In the genomic region with DNA sequence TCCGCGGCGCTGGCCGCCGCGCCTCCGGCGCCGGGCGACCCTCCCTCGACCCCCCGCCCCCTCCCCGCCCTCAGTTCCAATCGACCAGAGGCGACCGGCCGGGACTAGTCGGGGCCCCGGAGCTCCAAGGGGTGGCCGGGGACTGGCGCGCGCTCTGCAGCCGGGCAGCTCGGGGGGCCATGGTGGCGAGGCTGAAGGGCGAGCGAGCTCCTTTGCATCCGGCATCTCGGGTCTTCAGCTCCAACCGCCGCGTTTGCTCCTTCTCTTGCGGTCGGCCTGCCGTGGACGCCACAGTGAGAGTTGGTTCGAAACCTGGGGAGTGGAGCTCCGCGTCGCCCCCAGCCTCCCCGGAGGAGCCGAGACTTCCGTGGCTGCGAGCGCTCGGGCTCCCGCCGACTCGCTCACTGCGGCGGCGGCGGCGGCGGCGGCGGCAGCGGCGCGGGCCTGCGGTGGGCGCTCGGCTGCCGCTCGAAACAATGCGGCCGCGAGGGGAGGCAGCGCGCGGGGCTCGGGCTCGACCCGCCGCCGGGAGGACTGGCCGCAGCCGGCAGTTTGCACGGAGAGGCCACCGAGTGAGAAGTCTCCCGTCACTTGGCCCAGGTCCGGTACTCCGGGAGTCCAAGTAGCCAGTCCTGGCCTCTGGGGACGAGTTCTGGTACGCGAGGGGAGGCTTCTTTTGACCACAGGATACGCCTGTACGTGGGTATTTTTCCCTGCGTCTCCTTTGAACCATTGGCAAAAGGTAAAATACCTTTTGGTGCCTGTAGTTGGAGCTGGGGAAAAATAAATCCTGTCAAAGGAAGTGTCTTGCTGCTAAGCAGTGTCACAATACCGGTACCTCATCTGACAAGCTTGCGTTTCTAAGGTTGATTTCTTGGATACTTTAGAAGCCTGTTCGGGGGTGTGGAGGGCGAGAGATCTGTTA, we compare ENCODE assay signal across 8 mouse cellular contexts. TPM values are rescaled to one million over a fixed set of nuclear protein-coding genes. Genes with fewer than 3 reads are reported as not detected.
DNase-seq lines count a peak whose midpoint lies in the region; ATAC-seq and TF ChIP-seq lines count a peak whose summit lies in the region.

No protein-coding gene starts in this region.

- no peak for TF ChIP-seq EP300 in heart, postnatal 0 days (IDR thresholded peaks at IDR 0.05; ENCODE audit: low read depth)

- H3K9me3 ChIP-seq in forebrain, embryonic 13.5 days (replicated peaks): no peaks in the 10 kb centered on the region
- H3K9me3 ChIP-seq in heart, postnatal 0 days (replicated peaks; ENCODE audit: control insufficient read depth, low read length): no peaks in the 10 kb centered on the region
- no peaks in the 10 kb centered on the region for H3K9me3 ChIP-seq in lung, embryonic 16.5 days (ENCODE audit: control insufficient read depth, low read length)

- peak; percentile 42 for DNase-seq in ES-CJ7 (ENCODE audit: low read depth, low spot score)
- peak; percentile 8 for DNase-seq in c-Kit-positive CD71-negative TER-119-negative erythroid progenitor cells, embryonic 14.5 days (ENCODE audit: low read depth)
- DNase-seq in heart, postnatal 0 days (ENCODE audit: low spot score): peak; percentile 39
- DNase-seq in layer of hippocampus, adult 2 months (ENCODE audit: low spot score in 2 of 2): peak; percentile 25 to 48
- DNase-seq in retina, postnatal 1 day: peak; percentile 76

- H3K4me3 ChIP-seq in forebrain, embryonic 13.5 days: peak overlapping the region; percentile 80
- peak overlapping the region; percentile 79 for H3K4me3 ChIP-seq in heart, postnatal 0 days (ENCODE audit: low read depth, low read length)
- H3K4me3 ChIP-seq in layer of hippocampus, adult 2 months: peak overlapping the region; percentile 60
- peak overlapping the region; percentile 87 for H3K4me3 ChIP-seq in lung, embryonic 16.5 days (ENCODE audit: low read length)

- H3K27ac ChIP-seq in forebrain, embryonic 13.5 days: peak overlapping the region; percentile 96
- H3K27ac ChIP-seq in heart, postnatal 0 days (ENCODE audit: low read depth): peak overlapping the region; percentile 75
- peak overlapping the region; percentile 93 for H3K27ac ChIP-seq in layer of hippocampus, adult 2 months
- H3K27ac ChIP-seq in lung, embryonic 16.5 days (ENCODE audit: low read length): peak overlapping the region; percentile 88

- H3K9ac ChIP-seq in forebrain, embryonic 13.5 days: peak overlapping the region; percentile 80
- H3K9ac ChIP-seq in heart, postnatal 0 days (replicated peaks; ENCODE audit: low read depth, low read length): peak overlapping the region; percentile 72
- peak overlapping the region; percentile 88 for H3K9ac ChIP-seq in lung, embryonic 16.5 days (ENCODE audit: low read length)

- peak overlapping the region; percentile 77 for H3K4me2 ChIP-seq in forebrain, embryonic 13.5 days
- peak overlapping the region; percentile 86 for H3K4me2 ChIP-seq in heart, postnatal 0 days (ENCODE audit: low read depth, low read length)
- H3K4me2 ChIP-seq in lung, embryonic 16.5 days (ENCODE audit: low read depth, low read length): peak overlapping the region; percentile 79

- no peaks in the 10 kb centered on the region for H3K36me3 ChIP-seq in forebrain, embryonic 13.5 days (ENCODE audit: poor library complexity, severe bottlenecking)
- no peaks in the 10 kb centered on the region for H3K36me3 ChIP-seq in heart, postnatal 0 days (replicated peaks; ENCODE audit: control insufficient read depth, insufficient read depth, low read length)
- no peaks in the 10 kb centered on the region for H3K36me3 ChIP-seq in lung, embryonic 16.5 days (ENCODE audit: control insufficient read depth, insufficient read depth, low read length)

- WGBS in forebrain, embryonic 13.5 days: under 1% methylated on average over 57 of the region's 94 CpGs
- WGBS in heart, postnatal 0 days: under 1% methylated on average over 79 of the region's 94 CpGs
- WGBS in lung, embryonic 16.5 days: under 1% methylated on average over 84 of the region's 94 CpGs

- no peak for TF ChIP-seq CTCF in heart, postnatal 0 days (IDR thresholded peaks at IDR 0.05; ENCODE audit: low read depth)
- peak; percentile 35 for TF ChIP-seq CTCF in layer of hippocampus, adult 2 months (conservative IDR thresholded peaks at IDR 0.05)

- H3K4me1 ChIP-seq in forebrain, embryonic 13.5 days: 0 out of 2 replicates have a peak, but pooled peaks cover 6% of the 10 kb centered on the region
- H3K4me1 ChIP-seq in heart, postnatal 0 days (ENCODE audit: control insufficient read depth, insufficient read depth): no peaks in the 10 kb centered on the region
- no peaks in the 10 kb centered on the region for H3K4me1 ChIP-seq in lung, embryonic 16.5 days (replicated peaks; ENCODE audit: control insufficient read depth, insufficient read depth, low read length)

- no peaks in the 10 kb centered on the region for H3K27me3 ChIP-seq in forebrain, embryonic 13.5 days
- no peaks in the 10 kb centered on the region for H3K27me3 ChIP-seq in heart, postnatal 0 days (ENCODE audit: control insufficient read depth, insufficient read depth, low read length)
- H3K27me3 ChIP-seq in lung, embryonic 16.5 days (ENCODE audit: control insufficient read depth, insufficient read depth, low read depth, low read length): no peaks in the 10 kb centered on the region

- peak; percentile 34 for ATAC-seq in forebrain, embryonic 13.5 days
- ATAC-seq in heart, postnatal 0 days (ENCODE audit: insufficient read depth, low read depth): peak; percentile 16
- ATAC-seq in lung, embryonic 16.5 days (ENCODE audit: low read depth): peak; percentile 44
- no peak for ATAC-seq in erythroid progenitor cell, adult 5-6 weeks (replicated peaks; ENCODE audit: low FRiP score, poor library complexity, severe bottlenecking)

RNA-seq across cellular contexts. Expression of a gene that starts 0.9 kb away (rescaled TPM):
- 32.8 and 36.3 TPM in 2 replicates for polyA plus RNA-seq in forebrain, embryonic 13.5 days (2015; fragmentation: Nextera tagmentation; extraction: Ambion mirVana)
- total RNA-seq in heart, postnatal 0 days (2014; rRNA removed; ENCODE audit: low replicate concordance): 6.5 and 8.7 TPM in 2 replicates
- polyA plus RNA-seq in heart, postnatal 0 days (2015; fragmentation: Nextera tagmentation; extraction: Ambion mirVana): 11.2 and 12.9 TPM in 2 replicates
- total RNA-seq in layer of hippocampus, adult 2 months (2021): 100 to 1,000 TPM; 210 to 222 TPM
- polyA plus RNA-seq in lung, embryonic 16.5 days (2015; fragmentation: Nextera tagmentation; extraction: Ambion mirVana): 45.0 and 46.9 TPM in 2 replicates
- total RNA-seq in erythroid progenitor cell, adult 5-6 weeks (2015; ENCODE audit: low replicate concordance): under 0.01 and 4.7 TPM in 2 replicates
- not detected in 2 replicates for total RNA-seq in erythroid progenitor cell, adult 5-6 weeks (2017; ENCODE audit: low replicate concordance)

Comparison
In these comparisons a context has a peak if more than half of its experiments do, and no peak if none do; other contexts are left out.
1. DNase-seq: peak in every context shown above with its lines; median percentile 76 in retina, postnatal 1 day; 42 in ES-CJ7; 39 in heart, postnatal 0 days; 36 in layer of hippocampus, adult 2 months; 8 in c-Kit-positive CD71-negative TER-119-negative erythroid progenitor cells, embryonic 14.5 days.
2. RNA of a gene that starts 0.9 kb away (total RNA-seq): 210 to 222 TPM in layer of hippocampus, adult 2 months; 6.5 to 8.7 TPM in heart, postnatal 0 days and under 0.01 to 4.7 TPM in erythroid progenitor cell, adult 5-6 weeks; every median in the first group is over 10 times any median in the second.
3. Peak in every context shown above with its lines, with median percentiles within 50 percentile points of each other: H3K27ac ChIP-seq, H3K4me2 ChIP-seq, H3K4me3 ChIP-seq and H3K9ac ChIP-seq.